Mouse (Mus musculus) adrenal gland, adult 2 months (tissue): Measurements from ENCODE around the gene Abat. TPM values are rescaled to one million over a fixed set of nuclear protein-coding genes. Genes with fewer than 3 reads are reported as not detected.

ENCODE experiments used
- microRNA-seq, 2 experiments: library from miRNA; unstranded; fragments of <30 nt; microRNA quantifications; one replicate each; pipeline ENCODE4 v1.2.0; 2021
- polyA plus RNA-seq: library from polyadenylated mRNA; depleted of rRNA; stranded (reverse); fragments of >200 nt; gene quantifications from 2 replicates; pipeline ENCODE4 v1.2.3, GENCODE M21; 2012; rRNA removed
- total RNA-seq, 2 experiments: library from RNA; stranded (reverse); gene quantifications; 2 replicates each; pipeline ENCODE4 v1.2.3; 2021

The Abat gene
- total and polyA plus RNA-seq, 3 experiments = 46.4 to 111 (median 66.4) TPM

Small RNA genes lying within 50 kb of the gene (microRNA-seq; reads per million reads assigned to microRNA genes)
- gene Gm22137 = 0 reads per million in 2 experiments

Other genes with a start within 250 kb of the Abat start
- not detected for gene Tmem114, start 88.3 kb upstream of the Abat start, total RNA-seq
- gene Tmem114, start 88.3 kb upstream of the Abat start, polyA plus RNA-seq = 0.07 TPM in 1 of 2 replicates, not detected in the other
- gene Mettl22, start 42.6 kb upstream of the Abat start, total RNA-seq = 10 to 100 TPM; 15.1 to 19.3 TPM
- 25.2 and 30.1 TPM in 2 replicates for gene Mettl22, start 42.6 kb upstream of the Abat start, polyA plus RNA-seq
- 10 to 100 TPM; 48.1 to 53.8 TPM for gene Pmm2, start 124.2 kb downstream of the Abat start, total RNA-seq
- 54.1 and 75.1 TPM in 2 replicates for gene Pmm2, start 124.2 kb downstream of the Abat start, polyA plus RNA-seq
- 10 to 100 TPM; 15.3 to 22.1 TPM for gene Tmem186, start 124.3 kb downstream of the Abat start, total RNA-seq
- 15.6 and 16.2 TPM in 2 replicates for gene Tmem186, start 124.3 kb downstream of the Abat start, polyA plus RNA-seq
- 100 to 1,000 TPM in 1 of 2 experiments, 10 to 100 TPM in 1; 52.0 to 120 TPM for gene Carhsp1, start 158.7 kb downstream of the Abat start, total RNA-seq
- 233 and 404 TPM in 2 replicates for gene Carhsp1, start 158.7 kb downstream of the Abat start, polyA plus RNA-seq
- not detected for gene Gm5767, start 167.3 kb downstream of the Abat start, total RNA-seq
- 0.25 and 0.29 TPM in 2 replicates for gene Gm5767, start 167.3 kb downstream of the Abat start, polyA plus RNA-seq